In the genomic region with DNA sequence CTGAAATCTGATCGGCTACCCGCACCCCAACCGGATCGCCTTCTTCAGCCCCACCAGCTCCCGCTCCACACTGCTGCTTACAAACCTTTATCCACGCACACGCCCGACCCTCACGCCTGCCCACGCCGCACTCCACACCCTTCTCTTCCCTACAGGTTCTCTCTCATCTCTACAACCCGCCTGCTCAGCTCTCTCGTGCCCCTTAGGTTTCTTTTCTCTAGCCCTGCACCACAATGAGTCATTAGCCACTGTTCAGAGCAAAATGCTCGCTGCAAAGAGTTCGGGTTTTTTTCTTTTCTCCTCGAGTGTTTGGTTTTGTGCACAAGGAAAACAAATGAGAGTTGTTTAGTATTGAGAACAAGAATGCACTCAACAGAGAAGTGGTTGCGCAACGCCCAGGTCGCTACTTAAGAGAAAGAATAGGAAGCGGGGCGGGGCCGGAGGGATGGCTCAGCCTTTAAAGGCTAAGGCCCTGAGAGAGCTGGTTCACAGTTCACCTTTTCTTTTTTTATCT, we compare ENCODE assay signal across 8 mouse cellular contexts. TPM values are rescaled to one million over a fixed set of nuclear protein-coding genes. Genes with fewer than 3 reads are reported as not detected.
DNase-seq lines count a peak whose midpoint lies in the region; ATAC-seq lines count a peak whose summit lies in the region.

No protein-coding gene starts in this region.

- H3K4me3 ChIP-seq in intestine, embryonic 14.5 days (ENCODE audit: low read depth, low read length), result peak overlapping the region; percentile 86
- H3K4me3 ChIP-seq in liver, embryonic 15.5 days (replicated peaks), result peak overlapping the region; percentile 76
- H3K4me3 ChIP-seq in neural tube, embryonic 11.5 days (ENCODE audit: low read depth, low read length), result peak overlapping the region; percentile 79

- under 1% methylated on average over 22 of the region's 22 CpGs for WGBS in intestine, embryonic 14.5 days
- under 1% methylated on average over 22 of the region's 22 CpGs for WGBS in liver, embryonic 15.5 days (ENCODE audit: insufficient replicate concordance)
- under 1% methylated on average over 22 of the region's 22 CpGs for WGBS in neural tube, embryonic 11.5 days

- H3K4me1 ChIP-seq in intestine, embryonic 14.5 days (replicated peaks; ENCODE audit: control insufficient read depth, insufficient read depth, low read length), result peaks cover 12% of the 10 kb centered on the region
- H3K4me1 ChIP-seq in liver, embryonic 15.5 days (replicated peaks), result peaks cover 48% of the 10 kb centered on the region
- H3K4me1 ChIP-seq in neural tube, embryonic 11.5 days (ENCODE audit: control insufficient read depth, insufficient read depth, low read length), result no peaks in the 10 kb centered on the region

- H3K27me3 ChIP-seq in intestine, embryonic 14.5 days (replicated peaks; ENCODE audit: control insufficient read depth, insufficient read depth, low read length), result no peaks in the 10 kb centered on the region
- no peaks in the 10 kb centered on the region for H3K27me3 ChIP-seq in liver, embryonic 15.5 days
- no peaks in the 10 kb centered on the region for H3K27me3 ChIP-seq in neural tube, embryonic 11.5 days (ENCODE audit: control insufficient read depth, insufficient read depth, low read length)

- peak; percentile 24 for ATAC-seq in intestine, embryonic 14.5 days (replicated peaks; ENCODE audit: low FRiP score, low TSS enrichment, low read depth)
- ATAC-seq in liver, embryonic 15.5 days (ENCODE audit: insufficient read depth), result no peak
- peak; percentile 18 for ATAC-seq in neural tube, embryonic 11.5 days (ENCODE audit: insufficient read depth, low FRiP score, low TSS enrichment)

- H3K9ac ChIP-seq in intestine, embryonic 14.5 days (ENCODE audit: low read length), result peak overlapping the region; percentile 76
- peak overlapping the region; percentile 65 for H3K9ac ChIP-seq in liver, embryonic 15.5 days
- peak overlapping the region; percentile 76 for H3K9ac ChIP-seq in neural tube, embryonic 11.5 days (ENCODE audit: low read length)

- peak overlapping the region; percentile 94 for H3K27ac ChIP-seq in intestine, embryonic 14.5 days (ENCODE audit: low read depth)
- peak overlapping the region; percentile 81 for H3K27ac ChIP-seq in liver, embryonic 15.5 days (replicated peaks)
- peak overlapping the region; percentile 78 for H3K27ac ChIP-seq in neural tube, embryonic 11.5 days (ENCODE audit: low read depth, low read length)

- no peaks in the 10 kb centered on the region for H3K36me3 ChIP-seq in intestine, embryonic 14.5 days (ENCODE audit: control insufficient read depth, insufficient read depth, low read length)
- no peaks in the 10 kb centered on the region for H3K36me3 ChIP-seq in liver, embryonic 15.5 days (replicated peaks)
- H3K36me3 ChIP-seq in neural tube, embryonic 11.5 days (ENCODE audit: control insufficient read depth, insufficient read depth, low read length), result no peaks in the 10 kb centered on the region

- DNase-seq in layer of hippocampus, adult 9-11 months, result peak; percentile 75
- no peak for DNase-seq in layer of hippocampus, adult 11-12 months (ENCODE audit: low spot score)
- peak; percentile 80 for DNase-seq in c-Kit-positive CD71-negative TER-119-negative erythroid progenitor cells, embryonic 14.5 days (ENCODE audit: low read depth)
- peak; percentile 32 for DNase-seq in gastrocnemius, postnatal 25 days
- DNase-seq in intestine, embryonic 14.5 days (ENCODE audit: low spot score), result peak; percentile 84
- peak; percentile 66 for DNase-seq in neural tube, embryonic 11.5 days (ENCODE audit: low spot score)
- DNase-seq in testis, postnatal 14 days (ENCODE audit: low spot score), result peak; percentile 43

- no peaks in the 10 kb centered on the region for H3K9me3 ChIP-seq in intestine, embryonic 14.5 days (ENCODE audit: control insufficient read depth, low read length)
- H3K9me3 ChIP-seq in liver, embryonic 15.5 days (replicated peaks), result no peaks in the 10 kb centered on the region
- H3K9me3 ChIP-seq in neural tube, embryonic 11.5 days (ENCODE audit: control insufficient read depth, low read length), result no peaks in the 10 kb centered on the region

- H3K4me2 ChIP-seq in intestine, embryonic 14.5 days (ENCODE audit: low read length), result peak overlapping the region; percentile 72
- peak overlapping the region; percentile 90 for H3K4me2 ChIP-seq in liver, embryonic 15.5 days
- H3K4me2 ChIP-seq in neural tube, embryonic 11.5 days (ENCODE audit: low read depth), result peak overlapping the region; percentile 72

RNA-seq across cellular contexts. Expression of a gene that starts 17.4 kb away (rescaled TPM):
- not detected for total RNA-seq in gastrocnemius, postnatal 25 days (2021)
- polyA plus RNA-seq in intestine, embryonic 14.5 days (2014; fragmentation: Nextera tagmentation; extraction: Ambion mirVana), result 0.19 and 0.67 TPM in 2 replicates
- 0.18 and 0.23 TPM in 2 replicates for polyA plus RNA-seq in liver, embryonic 15.5 days (2015; fragmentation: Nextera tagmentation; extraction: Ambion mirVana)
- polyA plus RNA-seq in neural tube, embryonic 11.5 days (2014; fragmentation: Nextera tagmentation; extraction: Ambion mirVana), result 0.16 TPM in 1 of 2 replicates, not detected in the other

RNA-seq across cellular contexts. Expression of a gene that starts 17.4 kb away (rescaled TPM):
- total RNA-seq in gastrocnemius, postnatal 25 days (2021), result not detected
- polyA plus RNA-seq in intestine, embryonic 14.5 days (2014; fragmentation: Nextera tagmentation; extraction: Ambion mirVana), result 0.62 TPM in 1 of 2 replicates, not detected in the other
- not detected in 2 replicates for polyA plus RNA-seq in liver, embryonic 15.5 days (2015; fragmentation: Nextera tagmentation; extraction: Ambion mirVana)
- not detected in 2 replicates for polyA plus RNA-seq in neural tube, embryonic 11.5 days (2014; fragmentation: Nextera tagmentation; extraction: Ambion mirVana)

RNA-seq across cellular contexts. Expression of a gene that starts 43.9 kb away (rescaled TPM):
- not detected for total RNA-seq in gastrocnemius, postnatal 25 days (2021)
- polyA plus RNA-seq in intestine, embryonic 14.5 days (2014; fragmentation: Nextera tagmentation; extraction: Ambion mirVana), result 0.19 TPM in 1 of 2 replicates, not detected in the other
- polyA plus RNA-seq in liver, embryonic 15.5 days (2015; fragmentation: Nextera tagmentation; extraction: Ambion mirVana), result 0.17 and 0.25 TPM in 2 replicates
- polyA plus RNA-seq in neural tube, embryonic 11.5 days (2014; fragmentation: Nextera tagmentation; extraction: Ambion mirVana), result not detected in 2 replicates

RNA-seq across cellular contexts. Expression of a gene that starts 47.4 kb away (rescaled TPM):
- under 1 TPM in 1 of 2 experiments, not detected in 1; 0.27 TPM for total RNA-seq in gastrocnemius, postnatal 25 days (2021)
- 1.8 and 3.0 TPM in 2 replicates for polyA plus RNA-seq in intestine, embryonic 14.5 days (2014; fragmentation: Nextera tagmentation; extraction: Ambion mirVana)
- 5.8 and 6.9 TPM in 2 replicates for polyA plus RNA-seq in liver, embryonic 15.5 days (2015; fragmentation: Nextera tagmentation; extraction: Ambion mirVana)
- polyA plus RNA-seq in neural tube, embryonic 11.5 days (2014; fragmentation: Nextera tagmentation; extraction: Ambion mirVana), result 0.58 and 1.3 TPM in 2 replicates

RNA-seq across cellular contexts. Expression of a gene that starts 54.5 kb away (rescaled TPM):
- total RNA-seq in gastrocnemius, postnatal 25 days (2021), result not detected
- polyA plus RNA-seq in intestine, embryonic 14.5 days (2014; fragmentation: Nextera tagmentation; extraction: Ambion mirVana), result 0.20 and 0.26 TPM in 2 replicates
- 0.25 and 0.37 TPM in 2 replicates for polyA plus RNA-seq in liver, embryonic 15.5 days (2015; fragmentation: Nextera tagmentation; extraction: Ambion mirVana)
- not detected in 2 replicates for polyA plus RNA-seq in neural tube, embryonic 11.5 days (2014; fragmentation: Nextera tagmentation; extraction: Ambion mirVana)
